Mouse (Mus musculus) lung, adult 2 months (tissue): ENCODE measurements around the gene Stat4. TPM values are rescaled to one million over a fixed set of nuclear protein-coding genes. Genes with fewer than 3 reads are reported as not detected.

Experiments used
- DNase-seq: peaks from one replicate; pipeline ENCODE4 v3.0.0; 2022
- H3K4me1 ChIP-seq: fragments of 200-500 bp; 2 replicates; pipeline ENCODE4 v1.6.1; 2011; ENCODE audit warnings: low read length; ENCODE audit not compliant: control insufficient read depth, insufficient read depth
- H3K4me3 ChIP-seq: fragments of 200-500 bp; replicated peaks from 2 replicates; pipeline ENCODE3; 2011; ENCODE audit warnings: low read depth, mild to moderate bottlenecking, control low read depth, low read length; ENCODE audit errors: extremely low read depth
- CTCF ChIP-seq: fragments of 200-500 bp; IDR thresholded peaks from 2 replicates; pipeline ENCODE4 v1.5.1; 2011; ENCODE audit warnings: mild to moderate bottlenecking, low read length, control low read depth; ENCODE audit not compliant: insufficient read depth
- POLR2A ChIP-seq: fragments of 200-500 bp; IDR thresholded peaks from 2 replicates; pipeline ENCODE4 v1.6.1; 2011; ENCODE audit warnings: low read depth, mild to moderate bottlenecking, control low read depth, low read length, borderline replicate concordance; ENCODE audit errors: extremely low read depth
- WGBS: fragments of 180-500 bp; shearing (Covaris S2); methylation state at CpG from one replicate; pipeline ENCODE4 v1.1.7; 2018; 5-methylcytosine and 5-hydroxymethylcytosine counted together
- polyA plus RNA-seq: library from polyadenylated mRNA; depleted of rRNA; stranded (reverse); fragments of >200 nt; gene quantifications from 2 replicates; pipeline ENCODE4 v1.2.3, GENCODE M21; 2012; rRNA removed

Stat4 gene
- polyA plus RNA-seq, 1 experiment: 1.1 TPM

DNA sequence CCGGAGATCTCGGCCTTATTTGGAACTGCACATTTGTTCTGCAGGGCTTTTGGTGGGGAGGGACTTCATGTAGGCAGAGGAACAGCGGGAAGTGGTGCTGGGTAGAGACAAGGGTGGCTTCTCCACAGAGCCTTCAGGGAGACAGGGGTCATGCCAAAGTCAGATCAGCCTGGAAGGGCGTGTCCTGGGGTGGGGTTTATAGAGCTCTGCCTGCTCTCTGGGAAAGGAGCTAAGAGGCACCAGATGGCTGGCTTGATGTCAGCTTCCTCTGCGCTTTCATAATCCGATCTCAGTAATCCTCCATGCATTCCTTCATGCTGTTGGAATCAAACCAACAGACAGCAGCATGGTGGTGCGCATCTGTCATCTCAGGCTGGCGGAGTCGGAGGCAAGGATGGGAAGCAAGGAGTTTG, 163.0 kb downstream of the Stat4 start:
- 52% methylated on average over 9 of the region's 9 CpGs for WGBS
- TF ChIP-seq POLR2A (no peak), CTCF (no peak)
- no peak for DNase-seq

DNA sequence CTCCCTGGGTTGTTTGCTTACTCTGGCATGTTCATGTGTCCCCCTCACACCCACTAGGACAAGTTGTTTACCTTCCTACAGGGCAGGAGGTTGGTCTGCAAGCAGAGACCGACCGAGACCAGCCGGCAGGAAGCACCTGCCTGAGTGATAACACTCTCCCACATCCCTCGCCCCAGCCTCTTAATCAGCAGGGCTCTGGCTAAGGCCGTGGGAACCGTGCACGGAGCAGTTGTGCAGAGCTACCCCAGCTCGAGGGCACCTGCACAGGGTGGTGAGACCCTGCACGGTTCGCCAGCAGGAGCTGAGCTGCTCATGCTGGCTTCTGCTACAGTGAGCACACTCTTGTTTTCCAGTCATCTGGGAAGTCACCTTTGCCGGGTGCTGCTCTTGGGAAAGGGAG, 163.7 kb downstream of the Stat4 start:
- 41% methylated on average over 11 of the region's 11 CpGs for WGBS
- DNase-seq: no peak

More for the DNA sequence above, 163.0 kb downstream of the Stat4 start:
- no peaks in the 10 kb centered on the region for H3K4me1 ChIP-seq
- H3K4me3 ChIP-seq: no peak overlapping the region

GRCm38 (mm10) chr1:52151166-52151565, 164.2 kb downstream of the Stat4 start:
- TF ChIP-seq CTCF (no peak), POLR2A (no peak)
- no peak for DNase-seq
- no peaks in the 10 kb centered on the region for H3K4me1 ChIP-seq
- WGBS: 96% methylated on average over 5 of the region's 5 CpGs
- H3K4me3 ChIP-seq: no peak overlapping the region

More for the DNA sequence above, 163.7 kb downstream of the Stat4 start:
- Histone ChIP-seq H3K4me3 (no peak overlapping the region), H3K4me1 (no peaks in the 10 kb centered on the region)
- TF ChIP-seq CTCF (no peak), POLR2A (no peak)

GRCm38 (mm10) chr1:52152369-52152768, 165.4 kb downstream of the Stat4 start:
- WGBS: 66% methylated on average over 13 of the region's 13 CpGs
- no peak for DNase-seq
- TF ChIP-seq CTCF: no peak
- no peak for TF ChIP-seq POLR2A
- Histone ChIP-seq H3K4me3 (no peak overlapping the region), H3K4me1 (no peaks in the 10 kb centered on the region)

DNA sequence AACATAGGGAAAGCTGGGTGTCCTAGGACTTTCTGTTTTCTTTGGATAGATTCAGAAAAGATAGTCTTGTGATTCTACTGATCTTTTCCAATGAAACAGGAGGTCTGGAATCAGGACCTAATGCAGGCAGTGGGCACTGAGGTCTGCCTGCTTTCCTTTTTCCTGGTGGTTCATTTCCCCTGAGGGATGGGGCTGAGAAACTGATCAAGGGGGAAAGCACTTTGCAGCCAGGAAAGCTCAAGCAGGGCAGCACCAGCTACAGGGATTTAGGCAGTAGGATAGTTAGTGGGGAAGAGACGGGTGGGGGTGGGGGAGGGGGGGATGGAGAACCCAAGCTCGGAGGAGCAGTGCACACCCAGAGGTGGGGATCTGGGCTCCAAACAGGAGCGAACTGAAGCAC, 166.0 kb downstream of the Stat4 start:
- DNase-seq: no peak
- Histone ChIP-seq H3K4me1 (no peaks in the 10 kb centered on the region), H3K4me3 (no peak overlapping the region)
- TF ChIP-seq POLR2A: no peak
- no peak for TF ChIP-seq CTCF
- WGBS: 83% methylated on average over 3 of the region's 3 CpGs

- H3K4me1 ChIP-seq: no peaks in the 10 kb centered on the region
- TF ChIP-seq POLR2A (no peak), CTCF (no peak)
- 76% methylated on average over 8 of the region's 8 CpGs for WGBS
- no peak overlapping the region for H3K4me3 ChIP-seq
- DNase-seq: no peak
Measured at GRCm38 (mm10) chr1:52154890-52155289, 167.9 kb downstream of the Stat4 start.

- WGBS: 92% methylated on average over 10 of the region's 10 CpGs
- TF ChIP-seq CTCF: no peak
- no peak for TF ChIP-seq POLR2A
- DNase-seq: no peak
- H3K4me1 ChIP-seq: no peaks in the 10 kb centered on the region
- no peak overlapping the region for H3K4me3 ChIP-seq
Measured at GRCm38 (mm10) chr1:52156351-52156750, 169.4 kb downstream of the Stat4 start.

Other genes starting within 250 kb of the Stat4 start
- gene Myo1b, start 71.1 kb upstream of the Stat4 start, polyA plus RNA-seq: 32.9 and 54.1 TPM in 2 replicates
- 59.1 and 62.6 TPM in 2 replicates for gene Stat1, start 132.3 kb downstream of the Stat4 start, polyA plus RNA-seq
- 11.1 and 20.0 TPM in 2 replicates for gene Gls, start 246.1 kb downstream of the Stat4 start, polyA plus RNA-seq